Mouse (Mus musculus) myocyte (in vitro differentiated cells): ENCODE measurements around the gene Cbx4. TPM values are rescaled to one million over a fixed set of nuclear protein-coding genes. Genes with fewer than 3 reads are reported as not detected.
A peak's percentile ranks its signal among the peaks of the same experiment; 100 is the strongest.

ENCODE experiments used
- H3K27me3 ChIP-seq: one replicate; pipeline ENCODE4 v1.6.1; 2011; ENCODE audit not compliant: control insufficient read depth, insufficient read depth, insufficient read length
- H3K36me3 ChIP-seq: one replicate; pipeline ENCODE4 v1.6.1; 2011; ENCODE audit not compliant: control insufficient read depth, insufficient read depth
- H3K4me2 ChIP-seq: one replicate; pipeline ENCODE4 v1.6.1; 2011; ENCODE audit warnings: low read depth, control low read depth
- H3K4me3 ChIP-seq: one replicate; pipeline ENCODE4 v1.5.1; 2011; ENCODE audit warnings: mild to moderate bottlenecking, control low read depth, moderate library complexity
- H3K79me2 ChIP-seq: one replicate; pipeline ENCODE4 v1.6.1; 2011; ENCODE audit not compliant: control insufficient read depth, insufficient read depth
- H3ac ChIP-seq: one replicate; pipeline ENCODE4 v1.6.1; 2011; ENCODE audit not compliant: control insufficient read depth, insufficient read length
- CEBPB ChIP-seq: IDR thresholded peaks from 2 replicates; pipeline ENCODE4 v1.6.1; 2011; ENCODE audit warnings: mild to moderate bottlenecking, moderate library complexity; ENCODE audit not compliant: poor library complexity, insufficient read depth, severe bottlenecking
- E2F4 ChIP-seq: IDR thresholded peaks from one replicate; pipeline ENCODE4 v1.6.1; 2011; ENCODE audit warnings: mild to moderate bottlenecking, control low read depth, moderate library complexity; ENCODE audit not compliant: insufficient read depth
- MAX ChIP-seq: IDR thresholded peaks from one replicate; pipeline ENCODE4 v1.6.1; 2011; ENCODE audit warnings: low read depth, mild to moderate bottlenecking, control low read depth
- MYOD1 ChIP-seq, 3 experiments: IDR thresholded peaks; one replicate each; pipeline ENCODE4 v1.6.1; 2011; ENCODE audit warnings: control low read depth in 2 of 3, low read depth in 2 of 3, mild to moderate bottlenecking in 2 of 3, moderate library complexity in 1 of 3; ENCODE audit not compliant: insufficient read length in 2 of 3, control insufficient read depth in 1 of 3
- MYOG ChIP-seq, 3 experiments: IDR thresholded peaks; one replicate each; pipeline ENCODE4 v1.6.1; 2011; ENCODE audit warnings: control low read depth in 2 of 3, low read depth in 2 of 3, mild to moderate bottlenecking in 2 of 3; ENCODE audit not compliant: insufficient read length in 2 of 3, control insufficient read depth in 1 of 3, insufficient read depth in 1 of 3
- POLR2A ChIP-seq: IDR thresholded peaks from one replicate; pipeline ENCODE4 v1.6.1; 2011; ENCODE audit warnings: low read depth, mild to moderate bottlenecking, control low read depth, moderate library complexity; ENCODE audit not compliant: insufficient read length
- POLR2AphosphoS2 ChIP-seq: IDR thresholded peaks from one replicate; pipeline ENCODE4 v1.6.1; 2011; ENCODE audit warnings: low read depth, control low read depth; ENCODE audit not compliant: insufficient read length
- REST ChIP-seq: IDR thresholded peaks from one replicate; pipeline ENCODE4 v1.6.1; 2011; ENCODE audit warnings: mild to moderate bottlenecking, control low read depth, moderate library complexity; ENCODE audit not compliant: insufficient read depth, insufficient read length
- SRF ChIP-seq: IDR thresholded peaks from one replicate; pipeline ENCODE4 v1.6.1; 2011; ENCODE audit warnings: low read depth; ENCODE audit not compliant: control insufficient read depth, insufficient read length
- TCF12 ChIP-seq: IDR thresholded peaks from one replicate; pipeline ENCODE4 v1.6.1; 2011; ENCODE audit warnings: mild to moderate bottlenecking, control low read depth; ENCODE audit not compliant: poor library complexity, insufficient read depth, severe bottlenecking
- TCF3 ChIP-seq: IDR thresholded peaks from one replicate; pipeline ENCODE4 v1.6.1; 2011; ENCODE audit warnings: low read depth, control low read depth; ENCODE audit not compliant: insufficient read length
- USF1 ChIP-seq: IDR thresholded peaks from one replicate; pipeline ENCODE4 v1.6.1; 2011; ENCODE audit warnings: low read depth, mild to moderate bottlenecking, control low read depth, moderate library complexity
- polyA plus RNA-seq: library from polyadenylated mRNA; unstranded; fragments of >200 nt; fragmentation: generic; extraction: Trizol; gene quantifications from one replicate; pipeline ENCODE4 v1.2.1, GENCODE M21; 2012; ENCODE audit warnings: missing spikeins

Cbx4 gene
- polyA plus RNA-seq, 1 experiment = 29.9 TPM

DNA sequence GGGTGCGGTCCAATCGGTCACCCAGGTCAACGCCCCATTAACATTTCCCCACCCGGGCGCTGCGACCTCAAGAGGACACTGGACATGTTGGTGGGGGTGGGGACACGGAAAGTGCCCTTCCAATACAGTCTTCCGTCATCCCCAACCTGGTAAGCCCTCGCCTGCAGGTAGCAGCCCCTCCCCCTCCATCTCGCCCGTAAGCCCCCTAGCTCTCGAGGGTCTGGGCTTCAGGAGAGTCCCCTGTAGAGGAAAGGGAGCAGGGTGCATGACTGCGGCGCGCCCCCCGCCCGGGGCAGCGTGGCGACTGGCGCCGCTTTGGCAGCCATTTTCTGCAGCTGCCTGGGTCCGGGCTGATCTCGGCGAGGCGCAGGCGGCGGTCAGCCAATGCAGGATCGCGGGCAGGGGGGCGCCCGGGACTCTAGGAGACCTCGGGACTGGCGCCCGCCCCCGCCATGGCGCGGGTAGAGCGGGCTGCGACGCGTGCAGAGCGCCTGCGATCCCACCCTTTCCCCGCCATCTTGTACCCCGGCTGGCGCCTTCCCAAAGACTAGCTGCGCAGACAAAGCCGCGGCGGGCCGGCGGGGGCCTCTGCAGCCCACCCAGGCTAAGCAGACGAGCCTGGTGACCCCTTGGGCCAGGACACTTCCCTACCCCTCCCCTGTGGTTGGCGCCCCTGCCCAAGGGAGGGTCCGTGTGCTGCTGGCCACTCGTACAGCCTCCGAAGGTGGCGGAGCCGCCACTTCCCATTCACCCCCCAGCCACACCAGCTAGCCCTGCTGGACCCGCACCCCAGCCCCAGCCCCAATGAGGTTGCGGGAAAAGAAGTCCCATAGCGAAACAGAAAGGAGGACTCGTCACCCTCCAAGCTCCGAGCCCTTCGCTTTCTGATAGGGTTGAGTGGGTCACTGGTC lies 29.5 kb downstream of the Cbx4 start:
- Histone ChIP-seq H3K27me3 (peaks cover 28% of the 10 kb centered on the region), H3K4me3 (peak overlapping the region; percentile 36), H3K36me3 (no peaks in the 10 kb centered on the region), H3ac (peak overlapping the region; percentile 49), H3K4me2 (peak overlapping the region; percentile 85), H3K79me2 (no peaks in the 10 kb centered on the region)
- TF ChIP-seq TCF12 (no peak), E2F4 (no peak), MYOG (IDR thresholded peaks at IDR 0.05; ENCODE audit: control insufficient read depth in 1 of 3, insufficient read depth in 1 of 3, insufficient read length in 2 of 3, low read depth in 2 of 3) (peak in 1 of 3 experiments; percentile 26), CEBPB (no peak), MYOD1 (IDR thresholded peaks at IDR 0.05; ENCODE audit: control insufficient read depth in 1 of 3, insufficient read length in 2 of 3, low read depth in 2 of 3) (peak in 1 of 3 experiments; percentile 21), USF1 (no peak), SRF (no peak), REST (no peak), POLR2AphosphoS2 (peak; percentile 46), TCF3 (no peak), MAX (no peak), POLR2A (peak; percentile 61)

DNA sequence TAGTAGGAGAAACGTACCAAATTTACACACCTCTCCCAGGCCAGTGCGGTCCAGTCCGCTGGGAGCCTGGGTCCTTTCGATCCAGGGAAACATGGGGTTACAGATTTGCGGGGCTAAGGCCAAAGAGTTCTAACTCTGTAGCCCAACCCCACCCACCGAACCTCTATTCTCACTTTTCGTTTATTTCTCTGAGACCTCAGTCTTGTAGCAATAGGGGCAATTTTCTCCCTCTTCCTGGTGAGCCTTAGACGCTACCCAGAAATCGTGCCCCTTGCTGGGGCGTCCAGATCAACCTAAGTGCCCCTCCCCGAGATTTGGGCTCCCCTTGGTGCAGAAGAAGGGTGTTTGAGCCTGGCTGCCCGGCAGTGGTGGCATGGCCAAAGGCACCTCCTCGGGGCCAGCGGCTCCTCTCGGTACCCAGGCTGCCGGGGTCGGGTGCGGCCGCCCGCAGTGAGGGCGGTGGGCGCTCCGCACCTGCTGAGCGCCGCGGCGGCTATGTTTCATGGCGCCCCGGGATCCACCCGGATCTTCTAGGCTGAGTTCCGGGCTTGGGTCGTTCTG lies 30.4 kb downstream of the Cbx4 start:
- TF ChIP-seq MYOD1 (IDR thresholded peaks at IDR 0.05; ENCODE audit: control insufficient read depth in 1 of 3, insufficient read length in 2 of 3, low read depth in 2 of 3) (no peak), TCF3 (no peak), E2F4 (no peak)
- Histone ChIP-seq H3K4me3 (peak overlapping the region; percentile 36), H3K27me3 (peaks cover 23% of the 10 kb centered on the region), H3K79me2 (no peaks in the 10 kb centered on the region), H3K36me3 (no peaks in the 10 kb centered on the region), H3K4me2 (peak overlapping the region; percentile 85), H3ac (peak overlapping the region; percentile 49)

DNA sequence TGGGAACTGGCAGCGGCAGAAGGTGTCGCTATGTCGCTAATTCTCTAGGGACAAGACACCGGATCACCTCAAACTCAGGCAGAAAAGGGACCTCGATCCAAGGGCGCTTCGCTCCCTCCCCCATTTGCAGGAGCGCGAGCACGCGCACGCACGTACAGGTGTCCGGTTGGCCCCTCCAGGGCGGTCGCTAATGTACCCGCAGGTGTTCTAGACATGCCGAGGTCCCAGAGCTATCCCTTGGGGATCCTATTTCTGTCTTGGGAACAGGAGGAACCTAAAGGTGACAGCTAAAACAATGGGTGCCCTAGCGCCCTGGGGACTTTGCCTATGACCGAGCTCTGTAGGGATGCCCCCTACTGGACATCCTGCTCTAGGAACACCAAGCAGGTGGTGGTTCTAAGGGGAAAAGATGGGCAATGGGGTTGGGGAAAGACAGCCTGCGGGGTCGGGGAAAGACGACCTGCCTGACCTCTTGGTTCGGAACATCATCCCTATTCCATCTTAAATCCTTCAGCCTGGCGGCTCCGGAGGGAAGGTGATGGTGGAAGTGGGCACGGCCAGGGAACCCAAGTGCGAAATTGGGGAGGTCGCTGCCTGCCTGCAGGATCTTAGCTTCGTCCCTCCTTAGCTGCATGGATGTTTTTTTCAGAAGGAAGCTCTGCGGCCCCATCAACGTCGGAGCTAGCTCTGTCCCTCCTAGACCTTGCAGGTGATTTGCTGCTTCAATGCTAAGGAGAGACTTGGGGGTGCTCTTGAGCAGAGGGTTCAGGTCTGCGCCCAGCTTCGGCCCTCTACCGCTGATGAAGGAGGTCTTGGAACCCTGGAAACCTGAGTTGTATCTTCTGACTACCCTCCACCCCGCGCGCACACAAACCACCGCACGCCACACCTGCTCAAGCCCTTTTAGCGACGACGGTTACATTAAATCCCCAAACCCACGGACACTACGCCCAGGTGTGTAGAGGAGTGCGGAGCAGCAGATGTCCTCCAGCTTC lies 31.4 kb downstream of the Cbx4 start:
- no peak overlapping the region for H3K4me3 ChIP-seq

DNA sequence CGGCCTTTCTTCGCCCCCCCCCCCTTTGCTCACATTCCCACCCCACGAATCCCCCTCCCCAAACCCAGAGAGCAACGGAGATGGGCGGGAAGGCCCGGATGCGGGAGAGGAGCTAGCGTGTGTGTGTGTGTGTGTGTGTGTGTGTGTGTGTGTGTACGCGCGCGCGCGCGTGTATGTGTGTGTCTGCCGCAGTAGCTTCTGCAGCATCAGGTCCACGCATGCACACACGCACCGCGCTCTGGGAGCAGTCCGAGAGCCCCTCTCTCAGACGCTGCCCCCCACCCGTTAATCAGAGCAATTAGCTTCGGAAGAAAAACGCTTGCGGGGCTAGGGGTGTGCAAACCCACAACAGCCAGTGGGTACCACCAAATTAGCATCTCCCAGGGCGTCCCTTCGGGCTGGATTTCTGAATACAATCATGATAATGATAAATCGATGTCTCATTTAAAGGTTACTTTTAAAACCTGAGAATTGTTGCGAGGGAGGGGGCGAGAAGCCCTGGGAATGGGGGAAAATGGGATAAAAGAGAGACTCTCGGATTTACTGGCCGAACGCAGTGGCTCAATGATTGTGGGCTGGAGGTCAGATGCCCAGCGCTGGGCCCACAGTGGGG lies 32.2 kb downstream of the Cbx4 start:
- no peak overlapping the region for H3ac ChIP-seq
- peak overlapping the region; percentile 15 for H3K4me3 ChIP-seq
- H3K4me2 ChIP-seq = peak overlapping the region; percentile 93
- no peaks in the 10 kb centered on the region for H3K36me3 ChIP-seq
- peaks cover 16% of the 10 kb centered on the region for H3K27me3 ChIP-seq
- no peak for TF ChIP-seq MYOG (IDR thresholded peaks at IDR 0.05; ENCODE audit: control insufficient read depth in 1 of 3, insufficient read depth in 1 of 3, insufficient read length in 2 of 3, low read depth in 2 of 3)
- TF ChIP-seq POLR2AphosphoS2 = no peak
- no peak for TF ChIP-seq TCF3
- TF ChIP-seq REST = no peak
- TF ChIP-seq MYOD1 (IDR thresholded peaks at IDR 0.05; ENCODE audit: control insufficient read depth in 1 of 3, insufficient read length in 2 of 3, low read depth in 2 of 3) = no peak
- no peak for TF ChIP-seq SRF
- TF ChIP-seq E2F4 = no peak
- no peak for TF ChIP-seq CEBPB
- no peak for TF ChIP-seq USF1
- no peak for TF ChIP-seq TCF12
- no peak for TF ChIP-seq MAX
- TF ChIP-seq POLR2A = no peak
- no peaks in the 10 kb centered on the region for H3K79me2 ChIP-seq

More for the DNA sequence above, 31.4 kb downstream of the Cbx4 start:
- Histone ChIP-seq H3K4me2 (peak overlapping the region; percentile 93), H3ac (no peak overlapping the region), H3K36me3 (no peaks in the 10 kb centered on the region), H3K79me2 (no peaks in the 10 kb centered on the region), H3K27me3 (peaks cover 24% of the 10 kb centered on the region)
- no peak for TF ChIP-seq MYOG (IDR thresholded peaks at IDR 0.05; ENCODE audit: control insufficient read depth in 1 of 3, insufficient read depth in 1 of 3, insufficient read length in 2 of 3, low read depth in 2 of 3)
- TF ChIP-seq TCF3 = no peak
- no peak for TF ChIP-seq USF1
